Mouse (Mus musculus) heart, postnatal 0 days (tissue): ENCODE measurements around the gene Rpl37a.

Source experiments
- CTCF ChIP-seq: IDR thresholded peaks from 2 replicates; pipeline ENCODE4 v1.5.1; 2016; ENCODE audit warnings: antibody characterized with exemption, control low read depth, low read depth
- EP300 ChIP-seq: IDR thresholded peaks from 2 replicates; pipeline ENCODE4 v1.6.1; 2016; ENCODE audit warnings: antibody characterized with exemption, low read depth

DNA sequence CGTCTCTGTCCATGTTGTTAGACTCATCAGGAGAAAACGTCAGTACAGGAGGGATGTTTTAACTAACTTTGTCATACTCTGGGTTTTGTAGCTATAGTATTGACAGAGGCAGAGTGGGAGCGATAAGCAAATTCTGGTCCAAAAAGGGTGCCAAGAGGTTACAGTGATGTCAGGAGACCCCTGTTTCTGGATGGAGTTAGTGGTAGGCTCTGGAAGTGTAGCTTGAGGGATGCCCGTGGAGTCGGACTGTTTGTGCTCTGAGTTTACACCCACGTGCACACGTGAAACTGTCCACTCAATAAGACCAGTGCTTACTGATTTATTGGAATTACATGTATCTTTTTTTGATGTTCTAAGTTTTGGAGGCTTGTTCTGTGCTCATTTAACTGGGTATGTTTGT lies 6.5 kb downstream of the Rpl37a start:
- TF ChIP-seq CTCF (no peak), EP300 (no peak)
